Mouse (Mus musculus): ENCODE measurements at regions not wholly inside any gene's neighbourhood (a gene's known extent, or its start where the extent isn't known, plus 50 kb on each side); places are given as distances from the start of the nearest gene placed in this dataset.

DNA sequence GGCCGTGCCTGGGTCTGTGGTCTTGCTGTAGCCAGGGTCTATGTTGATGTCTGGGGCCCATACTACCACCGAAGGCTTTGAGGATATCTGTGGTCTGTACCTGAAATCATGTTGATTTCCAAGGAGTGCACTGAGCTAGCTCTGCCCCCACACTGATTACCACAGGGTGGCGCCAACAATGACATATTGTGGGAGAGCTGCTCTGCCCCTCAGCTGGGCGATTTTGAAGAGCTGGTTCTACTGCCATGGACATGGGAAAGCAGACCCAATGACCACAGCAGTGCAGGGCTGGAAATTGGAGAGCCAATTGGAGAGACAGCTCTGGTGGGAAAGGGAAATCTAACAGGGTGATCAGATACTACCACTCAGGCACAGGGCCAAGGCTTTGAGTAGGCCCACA, 85.0 kb upstream of the Tas2r134 start:
- H3K27me3 ChIP-seq (ENCODE audit: control insufficient read depth, insufficient read depth, low read length) = no peaks in the 10 kb centered on the region
- no peak for TF ChIP-seq POLR2A (IDR thresholded peaks at IDR 0.05; ENCODE audit: control insufficient read depth, extremely low read depth, insufficient read depth, low read length, poor library complexity)
- TF ChIP-seq CTCF (IDR thresholded peaks at IDR 0.05; ENCODE audit: borderline replicate concordance, control insufficient read depth, extremely low read depth, insufficient read depth, low read length, poor library complexity) = no peak
- peak; percentile 11 for DNase-seq

DNA sequence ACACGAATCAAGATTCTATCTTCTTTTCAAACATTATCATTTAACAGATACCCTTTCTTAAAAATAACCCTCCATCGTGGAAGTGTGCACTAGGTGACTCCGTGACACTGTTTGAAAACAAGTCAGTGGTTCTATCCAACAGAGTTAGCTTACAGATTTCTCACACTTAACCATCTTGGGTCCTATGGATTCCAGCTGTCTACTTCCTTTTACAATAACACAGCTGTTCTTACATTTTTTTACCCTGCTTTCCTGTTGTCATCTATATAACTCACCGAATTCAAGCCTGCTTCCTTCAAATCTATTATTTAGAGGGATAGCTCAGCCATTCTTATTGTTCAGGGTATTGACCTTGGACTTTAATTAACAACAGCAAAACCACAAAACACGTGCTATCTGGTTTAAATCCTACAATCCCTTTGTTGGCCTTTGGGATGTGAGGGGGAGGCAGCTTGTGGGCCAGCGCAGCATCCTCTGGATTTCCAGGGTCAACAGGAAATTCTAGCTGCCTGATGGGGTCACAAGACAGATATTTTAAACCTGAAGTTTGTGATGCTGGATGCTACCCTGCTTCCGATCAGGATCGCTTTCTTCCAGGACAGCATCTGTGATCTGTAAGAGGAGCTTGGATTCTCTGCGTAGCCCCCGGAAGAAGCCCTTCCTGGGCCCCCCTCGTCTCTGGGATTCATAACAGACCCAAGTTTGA, 94.4 kb upstream of the Tas2r134 start:
- WGBS = 90% methylated on average over 11 of the region's 11 CpGs
- no peak overlapping the region for H3K27ac ChIP-seq (ENCODE audit: control insufficient read depth, insufficient read depth, low read length)
- no peak for DNase-seq
- TF ChIP-seq POLR2A (IDR thresholded peaks at IDR 0.05; ENCODE audit: control insufficient read depth, extremely low read depth, insufficient read depth, low read length, poor library complexity) = no peak
- TF ChIP-seq CTCF (IDR thresholded peaks at IDR 0.05; ENCODE audit: borderline replicate concordance, control insufficient read depth, extremely low read depth, insufficient read depth, low read length, poor library complexity) = no peak
- no peaks in the 10 kb centered on the region for H3K4me1 ChIP-seq (replicated peaks; ENCODE audit: control insufficient read depth, insufficient read depth, low read length)
- H3K36me3 ChIP-seq (ENCODE audit: control insufficient read depth, insufficient read depth, low read length) = no peaks in the 10 kb centered on the region
- no peak overlapping the region for H3K4me3 ChIP-seq (ENCODE audit: control insufficient read depth, insufficient read depth, low read length)
- no peaks in the 10 kb centered on the region for H3K27me3 ChIP-seq (ENCODE audit: control insufficient read depth, insufficient read depth, low read length)

More for the DNA sequence above, 85.0 kb upstream of the Tas2r134 start:
- no peak overlapping the region for H3K4me3 ChIP-seq (ENCODE audit: control insufficient read depth, insufficient read depth, low read length)
- H3K27ac ChIP-seq (ENCODE audit: control insufficient read depth, insufficient read depth, low read length) = no peak overlapping the region
- H3K36me3 ChIP-seq (ENCODE audit: control insufficient read depth, insufficient read depth, low read length) = no peaks in the 10 kb centered on the region
- 63% methylated on average over 4 of the region's 4 CpGs for WGBS
- H3K4me1 ChIP-seq (replicated peaks; ENCODE audit: control insufficient read depth, insufficient read depth, low read length) = no peaks in the 10 kb centered on the region

DNA sequence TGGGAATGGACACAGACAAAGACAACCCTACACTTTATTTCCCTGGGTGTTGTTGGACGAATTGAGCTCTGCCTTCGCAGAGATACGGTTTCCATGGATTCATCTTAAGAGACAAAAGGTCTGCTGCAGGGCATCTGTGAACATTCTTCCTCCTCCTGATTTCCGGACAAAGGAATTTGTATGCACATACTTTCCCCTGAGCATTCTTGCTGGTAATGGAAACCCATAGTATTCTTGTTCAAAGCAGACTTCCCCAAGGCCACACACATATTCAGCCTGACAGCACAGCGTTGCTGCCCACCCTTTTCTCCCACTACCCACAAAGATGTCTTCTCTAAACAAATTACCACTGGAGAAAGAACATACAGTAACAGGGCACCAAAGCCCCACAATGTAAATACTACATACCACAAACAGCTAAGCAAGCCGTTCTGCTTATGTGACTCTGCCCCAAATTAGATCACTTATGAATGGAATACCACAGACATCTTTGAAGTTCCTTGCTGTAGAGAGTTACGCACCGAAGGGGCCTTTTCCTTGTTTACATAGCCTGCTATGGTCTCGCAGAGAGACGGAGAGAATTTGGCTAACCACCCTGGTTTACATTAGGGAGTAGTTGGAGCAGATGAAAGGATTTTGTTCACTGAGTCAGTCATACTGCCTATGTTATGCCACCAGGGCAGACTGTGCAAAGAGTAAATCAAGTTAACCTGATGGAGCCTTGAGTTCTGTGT, 96.0 kb upstream of the Tas2r134 start:
- Histone ChIP-seq H3K4me3 (ENCODE audit: control insufficient read depth, insufficient read depth, low read length) (no peak overlapping the region), H3K27ac (ENCODE audit: control insufficient read depth, insufficient read depth, low read length) (no peak overlapping the region), H3K27me3 (ENCODE audit: control insufficient read depth, insufficient read depth, low read length) (no peaks in the 10 kb centered on the region), H3K4me1 (replicated peaks; ENCODE audit: control insufficient read depth, insufficient read depth, low read length) (no peaks in the 10 kb centered on the region), H3K36me3 (ENCODE audit: control insufficient read depth, insufficient read depth, low read length) (no peaks in the 10 kb centered on the region)
- WGBS = 91% methylated on average over 10 of the region's 10 CpGs
- TF ChIP-seq POLR2A (IDR thresholded peaks at IDR 0.05; ENCODE audit: control insufficient read depth, extremely low read depth, insufficient read depth, low read length, poor library complexity) = no peak
- TF ChIP-seq CTCF (IDR thresholded peaks at IDR 0.05; ENCODE audit: borderline replicate concordance, control insufficient read depth, extremely low read depth, insufficient read depth, low read length, poor library complexity) = no peak
- no peak for DNase-seq

DNA sequence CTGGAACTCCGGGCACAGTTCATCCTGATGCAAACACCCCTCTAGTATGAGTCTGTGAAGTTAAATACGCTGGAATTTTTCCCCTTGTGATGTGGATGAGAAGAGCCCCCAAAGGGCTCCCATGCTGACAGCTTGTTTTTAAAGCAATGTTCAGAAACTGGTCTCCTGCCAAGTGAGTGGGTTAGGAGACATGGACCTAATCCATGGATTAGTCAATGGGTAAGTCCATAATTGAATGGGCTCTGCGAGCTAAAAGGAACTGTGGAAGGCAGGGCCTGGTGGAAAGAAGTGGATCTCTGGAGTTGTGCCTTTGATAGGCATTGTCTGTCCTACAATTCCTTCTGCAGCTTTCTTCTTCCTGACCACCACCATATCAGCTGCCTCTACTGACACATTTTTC, 104.5 kb upstream of the Tas2r134 start:
- no peaks in the 10 kb centered on the region for H3K36me3 ChIP-seq (ENCODE audit: control insufficient read depth, insufficient read depth, low read length)
- H3K4me3 ChIP-seq (ENCODE audit: control insufficient read depth, insufficient read depth, low read length) = no peak overlapping the region
- 97% methylated on average over 3 of the region's 3 CpGs for WGBS
- no peak for DNase-seq
- no peaks in the 10 kb centered on the region for H3K4me1 ChIP-seq (replicated peaks; ENCODE audit: control insufficient read depth, insufficient read depth, low read length)
- TF ChIP-seq CTCF (IDR thresholded peaks at IDR 0.05; ENCODE audit: borderline replicate concordance, control insufficient read depth, extremely low read depth, insufficient read depth, low read length, poor library complexity) (no peak), POLR2A (IDR thresholded peaks at IDR 0.05; ENCODE audit: control insufficient read depth, extremely low read depth, insufficient read depth, low read length, poor library complexity) (no peak)
- H3K27me3 ChIP-seq (ENCODE audit: control insufficient read depth, insufficient read depth, low read length) = no peaks in the 10 kb centered on the region
- H3K27ac ChIP-seq (ENCODE audit: control insufficient read depth, insufficient read depth, low read length) = no peak overlapping the region

DNA sequence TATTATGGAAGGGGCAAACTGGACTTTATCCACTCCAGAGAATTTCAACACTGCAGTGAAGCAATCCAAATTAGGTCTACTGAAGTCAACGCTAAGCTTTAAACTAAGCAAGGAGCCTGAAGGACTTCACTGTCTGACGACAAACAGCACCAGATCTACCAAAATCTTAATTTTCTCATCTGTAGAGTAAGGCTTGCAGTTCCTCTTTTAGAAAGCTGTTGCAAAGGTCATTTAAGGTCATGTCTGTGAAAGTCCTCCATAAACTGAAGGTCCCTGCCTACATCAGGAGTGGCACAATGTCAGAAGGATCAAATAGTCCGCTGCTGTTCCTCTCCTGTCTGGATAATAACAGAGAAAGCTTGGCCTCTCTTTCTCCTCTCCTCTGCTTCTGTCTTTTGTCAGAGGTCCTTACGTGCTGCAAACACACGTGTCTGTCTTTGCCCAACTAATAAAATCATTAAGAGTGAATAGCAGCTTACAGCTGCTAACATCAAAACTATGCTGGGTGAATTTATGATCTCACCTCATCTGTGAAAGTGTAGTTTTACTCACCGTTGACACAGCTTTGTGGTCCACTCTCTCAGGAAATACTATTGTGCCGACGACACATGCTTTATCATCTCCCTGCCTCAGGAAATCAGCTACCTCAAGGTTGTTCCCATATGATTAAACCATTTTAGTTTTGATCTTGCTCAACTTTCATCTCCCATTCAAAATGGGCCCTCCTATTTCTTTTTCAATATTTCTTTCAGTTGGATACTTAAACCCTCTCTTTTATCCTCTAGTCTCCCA, 117.9 kb upstream of the Tas2r134 start:
- H3K36me3 ChIP-seq (ENCODE audit: control insufficient read depth, insufficient read depth, low read length) = no peaks in the 10 kb centered on the region
- 21% methylated on average over 8 of the region's 8 CpGs for WGBS
- no peak overlapping the region for H3K27ac ChIP-seq (ENCODE audit: control insufficient read depth, insufficient read depth, low read length)
- H3K4me1 ChIP-seq (replicated peaks; ENCODE audit: control insufficient read depth, insufficient read depth, low read length) = no peaks in the 10 kb centered on the region
- no peaks in the 10 kb centered on the region for H3K27me3 ChIP-seq (ENCODE audit: control insufficient read depth, insufficient read depth, low read length)
- no peak for DNase-seq
- no peak for TF ChIP-seq CTCF (IDR thresholded peaks at IDR 0.05; ENCODE audit: borderline replicate concordance, control insufficient read depth, extremely low read depth, insufficient read depth, low read length, poor library complexity)
- no peak for TF ChIP-seq POLR2A (IDR thresholded peaks at IDR 0.05; ENCODE audit: control insufficient read depth, extremely low read depth, insufficient read depth, low read length, poor library complexity)
- H3K4me3 ChIP-seq (ENCODE audit: control insufficient read depth, insufficient read depth, low read length) = no peak overlapping the region

DNA sequence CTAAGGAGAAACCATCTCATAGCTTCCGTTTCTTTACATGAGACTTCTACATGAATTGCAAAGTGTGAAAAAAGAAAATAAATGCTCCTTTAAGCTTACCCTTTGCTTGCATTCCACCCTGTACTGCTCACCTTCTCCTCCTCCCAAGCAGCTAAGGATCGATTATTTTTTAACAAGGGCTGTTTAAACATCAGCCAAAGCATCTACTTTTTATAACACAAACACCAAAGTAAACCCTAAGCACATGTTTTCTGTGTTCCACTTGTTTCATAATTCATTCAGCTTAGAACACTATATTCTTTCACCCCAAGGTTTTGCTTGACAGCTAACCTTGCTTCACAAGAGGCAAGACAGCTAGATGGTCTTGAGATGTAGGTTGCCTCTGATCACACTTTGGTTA, 129.4 kb upstream of the Tas2r134 start:
- H3K4me3 ChIP-seq (ENCODE audit: control insufficient read depth, insufficient read depth, low read length) = no peak overlapping the region
- no peak for TF ChIP-seq CTCF (IDR thresholded peaks at IDR 0.05; ENCODE audit: borderline replicate concordance, control insufficient read depth, extremely low read depth, insufficient read depth, low read length, poor library complexity)
- TF ChIP-seq POLR2A (IDR thresholded peaks at IDR 0.05; ENCODE audit: control insufficient read depth, extremely low read depth, insufficient read depth, low read length, poor library complexity) = no peak
- DNase-seq = no peak
- no peaks in the 10 kb centered on the region for H3K36me3 ChIP-seq (ENCODE audit: control insufficient read depth, insufficient read depth, low read length)
- no peaks in the 10 kb centered on the region for H3K4me1 ChIP-seq (replicated peaks; ENCODE audit: control insufficient read depth, insufficient read depth, low read length)
- no peaks in the 10 kb centered on the region for H3K27me3 ChIP-seq (ENCODE audit: control insufficient read depth, insufficient read depth, low read length)
- 92% methylated on average over 2 of the region's 2 CpGs for WGBS
- no peak overlapping the region for H3K27ac ChIP-seq (ENCODE audit: control insufficient read depth, insufficient read depth, low read length)

All from thymus, adult 2 months (tissue).